Mouse (Mus musculus) embryonic stem cell, embryonic (primary cell): ENCODE measurements around the gene App.

Experiments used
- CTCF ChIA-PET, 4 experiments: fragments of 300-600 bp in 2 of 4; fragments of 350-600 bp in 2 of 4; sonication (Branson Sonifier 250); formaldehyde crosslinking; loops; one replicate each; lab custom pipeline; 2022; ENCODE audit warnings: inconsistent platforms in 2 of 4; lab: Charles Lee
- POLR2A ChIA-PET, 4 experiments: fragments of 300-600 bp in 2 of 4; fragments of 350-600 bp in 2 of 4; sonication (Branson Sonifier 250); formaldehyde crosslinking; loops; one replicate each; lab custom pipeline; 2022; ENCODE audit warnings: antibody characterized with exemption in 4 of 4, inconsistent platforms in 1 of 4; lab: Charles Lee

The App gene

GRCm38 (mm10) chr16:85157796-85158546 lies 15.6 kb downstream of the App start:
- ChIA-PET CTCF (interaction anchor here in 1 of 4 experiments (1.5 kb wide), 1 partner anchor 16 kb away, joined by 4 read pairs; the partner anchor contains the start of gene App), POLR2A (no interaction called here)

GRCm38 (mm10) chr16:85157156-85157555 lies 16.4 kb downstream of the App start:
- CTCF ChIA-PET: interaction anchor here in 1 of 4 experiments (1.5 kb wide), 1 partner anchor 16 kb away, joined by 4 read pairs; the partner anchor contains the start of gene App
- POLR2A ChIA-PET: no interaction called here

- ChIA-PET CTCF (interaction anchor here in 1 of 4 experiments (0.7 kb wide), 1 partner anchor 200 kb away, joined by 3 read pairs; no protein-coding TSS in a partner anchor), POLR2A (interaction anchor here in 1 of 4 experiments (0.9 kb wide), 1 partner anchor 18 kb away, joined by 8 read pairs; the partner anchor contains the start of gene App)
Measured at GRCm38 (mm10) chr16:85155836-85156235, 17.7 kb downstream of the App start.

- CTCF ChIA-PET: interaction anchor here in 2 of 4 experiments (0.7 to 1.3 kb wide), 3 partner anchors 20 to 35 kb away, joined by 3 to 6 read pairs (median 5); partner anchors contain the start of gene App (in 1 of the 2)
Measured at GRCm38 (mm10) chr16:85152457-85152856, 21.1 kb downstream of the App start.

GRCm38 (mm10) chr16:85151681-85152080 lies 21.9 kb downstream of the App start:
- ChIA-PET POLR2A (interaction anchor here in 1 of 4 experiments (0.9 to 2.6 kb wide), 2 partner anchors 20 to 22 kb away, joined by 5 to 8 read pairs; partner anchors contain the start of gene App), CTCF (interaction anchor here in 1 of 4 experiments (1.1 to 1.3 kb wide), 2 partner anchors 21 to 22 kb away, joined by 3 to 6 read pairs; partner anchors contain the start of gene App)

More at GRCm38 (mm10) chr16:85152457-85152856, 21.1 kb downstream of the App start:
- POLR2A ChIA-PET: interaction anchor here in 2 of 4 experiments (1.6 to 2.6 kb wide), 2 partner anchors 19 to 21 kb away, joined by 5 to 8 read pairs; partner anchors contain the start of gene App (in 1 of the 2)

GRCm38 (mm10) chr16:85150902-85151301 lies 22.7 kb downstream of the App start:
- CTCF ChIA-PET: no interaction called here

GRCm38 (mm10) chr16:85149509-85149871 lies 24.1 kb downstream of the App start:
- CTCF ChIA-PET: interaction anchor here in 2 of 4 experiments (1.0 to 1.2 kb wide), 2 partner anchors 11 to 23 kb away, joined by 3 to 4 read pairs; no protein-coding TSS in a partner anchor
- POLR2A ChIA-PET: interaction anchor here in 1 of 4 experiments (1.4 kb wide), 1 partner anchor 11 kb away, joined by 4 read pairs; no protein-coding TSS in a partner anchor

More at GRCm38 (mm10) chr16:85150902-85151301, 22.7 kb downstream of the App start:
- POLR2A ChIA-PET: interaction anchor here in 2 of 4 experiments (1.4 to 2.6 kb wide), 2 partner anchors 12 to 23 kb away, joined by 4 to 8 read pairs; partner anchors contain the start of gene App (in 1 of the 2)

- ChIA-PET CTCF (interaction anchor here in 2 of 4 experiments (0.6 to 1.2 kb wide), 4 partner anchors 12 to 323 kb away, joined by 3 to 4 read pairs (median 3); no protein-coding TSS in a partner anchor), POLR2A (interaction anchor here in 2 of 4 experiments (0.6 to 1.4 kb wide), 4 partner anchors 11 to 690 kb away, joined by 3 to 4 read pairs (median 3); partner anchors contain the start of gene App (in 1 of the 2))
Measured at GRCm38 (mm10) chr16:85148615-85149508, 24.7 kb downstream of the App start.

- POLR2A ChIA-PET: interaction anchor here in 1 of 4 experiments (0.7 to 1.4 kb wide), 2 partner anchors 26 to 31 kb away, joined by 3 read pairs; partner anchors contain the start of gene App
- CTCF ChIA-PET: interaction anchor here in 1 of 4 experiments (0.6 kb wide), 1 partner anchor 176 kb away, joined by 3 read pairs; no protein-coding TSS in a partner anchor
Measured at GRCm38 (mm10) chr16:85147440-85147839, 26.1 kb downstream of the App start.

- ChIA-PET CTCF (no interaction called here), POLR2A (interaction anchor here in 2 of 4 experiments (1.0 to 1.3 kb wide), 2 partner anchors 23 to 26 kb away, joined by 3 read pairs; no protein-coding TSS in a partner anchor)
Measured at GRCm38 (mm10) chr16:85145771-85146178, 27.8 kb downstream of the App start.

GRCm38 (mm10) chr16:85145369-85145768 lies 28.2 kb downstream of the App start:
- ChIA-PET POLR2A (interaction anchor here in 2 of 4 experiments (0.6 to 1.3 kb wide), 3 partner anchors 23 to 39 kb away, joined by 3 read pairs; no protein-coding TSS in a partner anchor), CTCF (no interaction called here)

GRCm38 (mm10) chr16:85144401-85144800 lies 29.2 kb downstream of the App start:
- CTCF ChIA-PET: no interaction called here
- POLR2A ChIA-PET: no interaction called here

- ChIA-PET POLR2A (interaction anchor here in 1 of 4 experiments (1.2 kb wide), 1 partner anchor 30 kb away, joined by 3 read pairs; the partner anchor contains the start of gene App), CTCF (no interaction called here)
Measured at GRCm38 (mm10) chr16:85143863-85144262, 29.7 kb downstream of the App start.

- ChIA-PET CTCF (no interaction called here), POLR2A (interaction anchor here in 2 of 4 experiments (0.5 to 1.2 kb wide), 2 partner anchors 30 to 133 kb away, joined by 3 read pairs; partner anchors contain the start of gene App (in 1 of the 2))
Measured at GRCm38 (mm10) chr16:85143188-85143587, 30.4 kb downstream of the App start.

- ChIA-PET POLR2A (interaction anchor here in 1 of 4 experiments (0.9 kb wide), 1 partner anchor 31 kb away, joined by 3 read pairs; no protein-coding TSS in a partner anchor), CTCF (no interaction called here)
Measured at GRCm38 (mm10) chr16:85141404-85141803, 32.2 kb downstream of the App start.

GRCm38 (mm10) chr16:85139178-85139604 lies 34.4 kb downstream of the App start:
- ChIA-PET POLR2A (interaction anchor here in 1 of 4 experiments (1.9 kb wide), 1 partner anchor 11 kb away, joined by 4 read pairs; no protein-coding TSS in a partner anchor), CTCF (no interaction called here)

- ChIA-PET POLR2A (interaction anchor here in 1 of 4 experiments (1.0 kb wide), 1 partner anchor 11 kb away, joined by 3 read pairs; no protein-coding TSS in a partner anchor), CTCF (no interaction called here)
Measured at GRCm38 (mm10) chr16:85137348-85137747, 36.2 kb downstream of the App start.
